Mouse (Mus musculus): Measurements from ENCODE around the gene Stk39. TPM values are rescaled to one million over a fixed set of nuclear protein-coding genes. Genes with fewer than 3 reads are reported as not detected.
A peak's percentile ranks its signal among the peaks of the same experiment; 100 is the strongest.

Stk39 gene
- polyA plus RNA-seq, 1 experiment from 2014 or later, result 46.5 TPM

- Histone ChIP-seq H3K4me1 (no peaks in the 10 kb centered on the region), H3K4me3 (no peak overlapping the region), H3K9ac (no peak overlapping the region), H3K27ac (no peak overlapping the region), H3K9me3 (no peaks in the 10 kb centered on the region), H3K4me2 (replicated peaks) (no peak overlapping the region), H3K27me3 (replicated peaks) (no peaks in the 10 kb centered on the region), H3K36me3 (peaks cover 6% of the 10 kb centered on the region)
- ATAC-seq (ENCODE audit: low FRiP score, low read depth), result no peak
- WGBS, result 84% methylated on average over 4 of the region's 4 CpGs
Observed at GRCm38 (mm10) chr2:68452379-68452778, 19.7 kb downstream of the Stk39 start.

GRCm38 (mm10) chr2:68448035-68448434 lies 24.0 kb downstream of the Stk39 start:
- Histone ChIP-seq H3K4me2 (replicated peaks) (no peak overlapping the region), H3K9me3 (no peaks in the 10 kb centered on the region), H3K27ac (no peak overlapping the region), H3K9ac (no peak overlapping the region), H3K36me3 (peaks cover 6% of the 10 kb centered on the region), H3K4me3 (no peak overlapping the region), H3K27me3 (replicated peaks) (no peaks in the 10 kb centered on the region), H3K4me1 (no peaks in the 10 kb centered on the region)
- no peak for ATAC-seq (ENCODE audit: low FRiP score, low read depth)
- 74% methylated on average over 10 of the region's 10 CpGs for WGBS

- ATAC-seq (ENCODE audit: low FRiP score, low read depth), result no peak
- 78% methylated on average over 6 of the region's 6 CpGs for WGBS
Observed at GRCm38 (mm10) chr2:68443141-68443540, 28.9 kb downstream of the Stk39 start.

DNA sequence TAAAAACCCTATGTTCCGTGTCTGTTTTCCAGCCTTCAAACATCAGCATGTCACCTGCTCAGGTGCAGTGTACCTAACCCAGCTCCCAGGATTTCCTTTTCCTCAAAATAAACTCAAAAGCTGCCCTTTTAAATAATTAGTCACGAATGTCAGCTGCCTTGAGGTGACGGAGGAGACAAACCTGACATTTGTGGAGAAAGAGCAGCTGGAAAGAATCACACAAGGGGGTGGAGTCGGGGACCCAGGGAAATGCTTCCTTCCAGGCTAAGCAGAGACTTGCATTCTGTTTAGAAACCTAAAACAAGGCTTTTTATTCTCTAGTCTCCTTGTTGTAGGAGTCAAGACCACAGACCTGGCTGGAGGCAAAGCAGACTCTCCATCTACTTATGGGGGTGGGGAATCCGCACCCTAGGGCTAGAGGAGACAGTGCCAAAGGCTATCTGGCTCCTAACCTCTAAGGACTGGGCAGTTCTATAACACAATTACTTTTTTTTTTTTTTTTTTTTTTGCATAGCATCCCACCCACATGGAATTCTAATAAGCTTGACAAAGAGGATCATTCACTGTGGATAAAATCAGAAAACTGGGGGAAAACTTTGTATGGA lies 29.9 kb downstream of the Stk39 start:
- WGBS, result 74% methylated on average over 5 of the region's 5 CpGs
- Histone ChIP-seq H3K9me3 (no peaks in the 10 kb centered on the region), H3K9ac (no peak overlapping the region), H3K4me2 (replicated peaks) (no peak overlapping the region), H3K27me3 (replicated peaks) (no peaks in the 10 kb centered on the region), H3K4me1 (no peaks in the 10 kb centered on the region), H3K27ac (no peak overlapping the region), H3K4me3 (no peak overlapping the region), H3K36me3 (no peaks in the 10 kb centered on the region)
- ATAC-seq (ENCODE audit: low FRiP score, low read depth), result no peak

More at GRCm38 (mm10) chr2:68443141-68443540, 28.9 kb downstream of the Stk39 start:
- no peak overlapping the region for H3K9ac ChIP-seq
- H3K27me3 ChIP-seq (replicated peaks), result no peaks in the 10 kb centered on the region
- H3K36me3 ChIP-seq, result no peaks in the 10 kb centered on the region
- H3K4me3 ChIP-seq, result no peak overlapping the region
- H3K4me2 ChIP-seq (replicated peaks), result no peak overlapping the region
- no peak overlapping the region for H3K27ac ChIP-seq
- no peaks in the 10 kb centered on the region for H3K4me1 ChIP-seq
- H3K9me3 ChIP-seq, result no peaks in the 10 kb centered on the region

DNA sequence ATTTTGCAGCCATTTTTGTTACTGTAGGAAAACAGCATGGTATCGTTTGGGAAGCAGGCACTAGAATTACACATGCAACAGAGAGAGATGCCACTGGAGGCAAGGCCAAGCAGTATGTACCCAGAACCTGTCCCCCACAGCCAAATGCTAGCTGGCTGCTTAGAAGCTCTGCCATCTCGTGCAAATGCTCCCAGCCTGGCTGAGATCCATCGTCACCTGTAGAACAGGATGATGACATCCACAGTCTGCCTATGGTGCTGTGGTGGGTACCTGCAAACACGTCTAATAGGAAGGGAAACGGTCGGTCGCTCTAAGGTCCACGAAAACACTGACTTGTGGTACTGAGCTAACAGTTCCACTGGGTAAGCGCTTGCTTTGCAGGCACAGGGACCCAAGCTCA lies 32.5 kb downstream of the Stk39 start:
- no peak overlapping the region for H3K4me3 ChIP-seq
- H3K27me3 ChIP-seq (replicated peaks), result no peaks in the 10 kb centered on the region
- no peak overlapping the region for H3K27ac ChIP-seq
- no peak for ATAC-seq (ENCODE audit: low FRiP score, low read depth)
- H3K36me3 ChIP-seq, result no peaks in the 10 kb centered on the region
- no peaks in the 10 kb centered on the region for H3K9me3 ChIP-seq
- H3K4me2 ChIP-seq (replicated peaks), result no peak overlapping the region
- H3K4me1 ChIP-seq, result peaks cover 11% of the 10 kb centered on the region
- WGBS, result 89% methylated on average over 9 of the region's 9 CpGs
- H3K9ac ChIP-seq, result no peak overlapping the region

DNA sequence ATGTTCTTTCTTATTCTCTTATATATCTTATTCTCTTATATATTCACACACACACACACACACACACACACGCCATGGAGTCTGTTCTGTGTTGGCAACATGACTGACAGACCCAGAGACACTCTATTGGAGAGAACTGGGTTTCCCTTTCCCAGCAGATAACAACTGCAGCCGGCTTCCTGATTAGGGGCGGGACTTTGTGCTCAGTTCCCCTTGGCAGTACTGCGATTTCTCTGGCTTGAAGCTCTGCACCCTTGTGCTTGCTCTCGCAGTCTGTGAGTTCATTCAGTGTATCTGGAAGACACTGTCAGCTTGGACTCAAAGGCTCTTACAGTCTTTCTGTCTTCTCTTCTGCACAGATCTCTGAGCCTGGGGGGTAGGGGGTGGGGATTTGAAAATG lies 34.1 kb downstream of the Stk39 start:
- Histone ChIP-seq H3K4me3 (no peak overlapping the region), H3K27me3 (replicated peaks) (no peaks in the 10 kb centered on the region), H3K9me3 (no peaks in the 10 kb centered on the region), H3K9ac (no peak overlapping the region), H3K4me2 (replicated peaks) (no peak overlapping the region), H3K4me1 (peaks cover 18% of the 10 kb centered on the region), H3K27ac (no peak overlapping the region), H3K36me3 (no peaks in the 10 kb centered on the region)
- 73% methylated on average over 5 of the region's 5 CpGs for WGBS
- ATAC-seq (ENCODE audit: low FRiP score, low read depth), result no peak

GRCm38 (mm10) chr2:68437216-68437615 lies 34.9 kb downstream of the Stk39 start:
- Histone ChIP-seq H3K27ac (no peak overlapping the region), H3K4me2 (replicated peaks) (no peak overlapping the region), H3K36me3 (no peaks in the 10 kb centered on the region), H3K4me1 (peaks cover 18% of the 10 kb centered on the region), H3K9ac (no peak overlapping the region), H3K9me3 (no peaks in the 10 kb centered on the region), H3K27me3 (replicated peaks) (no peaks in the 10 kb centered on the region), H3K4me3 (no peak overlapping the region)
- no peak for ATAC-seq (ENCODE audit: low FRiP score, low read depth)
- 86% methylated on average over 7 of the region's 7 CpGs for WGBS

DNA sequence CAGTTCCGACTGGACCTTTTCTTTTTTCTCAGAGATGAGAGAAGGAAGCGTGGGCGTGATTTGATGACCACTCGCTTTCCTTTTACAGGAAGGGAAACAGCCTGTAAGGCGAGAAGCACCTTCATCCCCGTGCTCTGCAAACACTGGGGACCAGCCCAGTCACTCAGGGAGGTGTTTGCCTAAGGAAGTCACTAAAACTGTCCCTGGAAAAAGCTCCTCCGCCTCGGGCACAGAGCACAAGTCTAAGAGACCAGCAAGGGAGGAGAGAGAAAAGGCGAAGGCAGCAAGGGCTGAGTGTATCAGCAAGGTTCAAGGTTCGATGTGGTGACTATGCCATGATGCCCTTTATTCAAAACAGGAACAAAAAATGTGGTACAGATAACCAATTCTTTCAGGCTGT lies 35.8 kb downstream of the Stk39 start:
- Histone ChIP-seq H3K9ac (no peak overlapping the region), H3K36me3 (no peaks in the 10 kb centered on the region), H3K27me3 (replicated peaks) (no peaks in the 10 kb centered on the region), H3K9me3 (no peaks in the 10 kb centered on the region), H3K4me3 (no peak overlapping the region), H3K4me2 (replicated peaks) (peak overlapping the region; percentile 24), H3K4me1 (peaks cover 18% of the 10 kb centered on the region), H3K27ac (no peak overlapping the region)
- WGBS, result 43% methylated on average over 10 of the region's 10 CpGs
- no peak for ATAC-seq (ENCODE audit: low FRiP score, low read depth)

DNA sequence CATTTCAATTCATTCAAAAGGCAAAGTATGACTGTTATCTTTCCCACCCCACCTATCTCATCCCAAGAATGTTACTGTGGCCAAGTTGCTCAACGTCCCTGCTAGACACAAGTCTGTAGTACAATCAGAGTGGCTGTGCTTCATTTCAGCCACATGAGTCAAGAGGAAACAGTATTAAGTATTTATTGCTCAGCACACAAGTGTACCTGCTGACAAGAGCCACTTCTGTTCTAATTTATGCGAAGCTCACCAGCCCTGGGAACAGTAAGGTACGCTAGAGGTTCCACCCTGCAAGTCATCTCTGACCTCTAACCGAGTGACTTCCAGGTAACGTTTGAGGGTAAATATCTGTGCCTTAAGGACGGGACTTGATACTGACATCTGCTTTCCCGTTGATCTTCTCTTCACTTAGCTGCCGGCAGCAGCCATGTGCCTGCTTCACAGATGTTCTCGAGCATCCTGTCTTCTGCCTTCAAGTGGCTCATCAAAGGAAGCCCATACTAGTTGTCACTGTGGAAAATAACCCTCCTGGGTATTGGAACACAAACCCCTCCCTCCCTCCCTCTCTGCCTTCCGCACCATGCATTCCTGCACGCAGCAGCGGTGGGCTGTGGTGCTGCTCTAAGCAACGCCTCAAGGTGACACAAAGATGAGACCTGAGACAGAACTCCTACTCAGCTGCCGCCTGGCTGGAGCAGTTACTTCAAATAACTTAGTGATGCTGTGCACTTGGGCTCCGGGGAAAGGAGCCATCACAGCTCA lies 36.4 kb downstream of the Stk39 start:
- ATAC-seq (ENCODE audit: low FRiP score, low read depth), result peak; percentile 54; the same call in 1 of the 2 replicates
- H3K4me2 ChIP-seq (replicated peaks), result peak overlapping the region; percentile 24
- H3K27me3 ChIP-seq (replicated peaks), result no peaks in the 10 kb centered on the region
- no peaks in the 10 kb centered on the region for H3K9me3 ChIP-seq
- no peak overlapping the region for H3K27ac ChIP-seq
- peaks cover 18% of the 10 kb centered on the region for H3K4me1 ChIP-seq
- H3K36me3 ChIP-seq, result no peaks in the 10 kb centered on the region
- no peak overlapping the region for H3K4me3 ChIP-seq
- H3K9ac ChIP-seq, result no peak overlapping the region
- 28% methylated on average over 15 of the region's 15 CpGs for WGBS

DNA sequence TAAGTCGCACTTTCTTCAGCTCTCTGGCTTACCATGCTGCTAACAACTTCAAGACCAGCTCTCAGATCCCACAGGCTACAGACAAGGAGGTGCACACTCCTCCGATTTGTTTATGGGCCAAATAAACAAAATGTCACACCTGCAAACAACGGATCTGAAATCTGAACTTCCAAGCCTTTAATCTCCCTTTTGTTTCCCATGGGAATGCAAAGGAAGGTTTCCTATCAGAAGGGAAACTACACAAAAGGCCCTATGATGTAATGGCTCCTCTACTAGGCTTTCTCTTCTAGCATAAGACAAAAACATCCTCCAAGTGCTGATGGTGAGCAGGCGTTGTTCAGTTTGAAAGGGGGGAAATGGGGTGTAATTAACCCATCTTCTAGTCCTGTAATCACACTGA lies 37.1 kb downstream of the Stk39 start:
- ATAC-seq (ENCODE audit: low FRiP score, low read depth), result no peak
- H3K4me2 ChIP-seq (replicated peaks), result no peak overlapping the region
- 23% methylated on average over 4 of the region's 4 CpGs for WGBS
- H3K36me3 ChIP-seq, result no peaks in the 10 kb centered on the region
- H3K27me3 ChIP-seq (replicated peaks), result no peaks in the 10 kb centered on the region
- H3K9me3 ChIP-seq, result no peaks in the 10 kb centered on the region
- peaks cover 18% of the 10 kb centered on the region for H3K4me1 ChIP-seq
- H3K4me3 ChIP-seq, result no peak overlapping the region
- H3K9ac ChIP-seq, result no peak overlapping the region
- no peak overlapping the region for H3K27ac ChIP-seq

GRCm38 (mm10) chr2:68434576-68434975 lies 37.5 kb downstream of the Stk39 start:
- peaks cover 18% of the 10 kb centered on the region for H3K4me1 ChIP-seq
- no peak overlapping the region for H3K4me3 ChIP-seq
- no peak overlapping the region for H3K27ac ChIP-seq
- WGBS, result 53% methylated on average over 5 of the region's 5 CpGs
- no peak overlapping the region for H3K4me2 ChIP-seq (replicated peaks)
- ATAC-seq (ENCODE audit: low FRiP score, low read depth), result no peak
- no peaks in the 10 kb centered on the region for H3K36me3 ChIP-seq
- H3K9ac ChIP-seq, result no peak overlapping the region
- no peaks in the 10 kb centered on the region for H3K27me3 ChIP-seq (replicated peaks)
- H3K9me3 ChIP-seq, result no peaks in the 10 kb centered on the region

GRCm38 (mm10) chr2:68433736-68434312 lies 38.2 kb downstream of the Stk39 start:
- peaks cover 18% of the 10 kb centered on the region for H3K4me1 ChIP-seq
- no peak overlapping the region for H3K9ac ChIP-seq
- H3K27ac ChIP-seq, result no peak overlapping the region
- H3K4me2 ChIP-seq (replicated peaks), result no peak overlapping the region
- no peaks in the 10 kb centered on the region for H3K36me3 ChIP-seq
- no peaks in the 10 kb centered on the region for H3K9me3 ChIP-seq
- 86% methylated on average over 9 of the region's 9 CpGs for WGBS
- H3K27me3 ChIP-seq (replicated peaks), result no peaks in the 10 kb centered on the region
- no peak overlapping the region for H3K4me3 ChIP-seq
- ATAC-seq (ENCODE audit: low FRiP score, low read depth), result no peak
